Mouse (Mus musculus): Measurements from ENCODE around the gene Suclg2. TPM values are rescaled to one million over a fixed set of nuclear protein-coding genes. Genes with fewer than 3 reads are reported as not detected.

Gene Suclg2
- total RNA-seq (2021): 100 to 1,000 TPM; 157 to 158 TPM

DNA sequence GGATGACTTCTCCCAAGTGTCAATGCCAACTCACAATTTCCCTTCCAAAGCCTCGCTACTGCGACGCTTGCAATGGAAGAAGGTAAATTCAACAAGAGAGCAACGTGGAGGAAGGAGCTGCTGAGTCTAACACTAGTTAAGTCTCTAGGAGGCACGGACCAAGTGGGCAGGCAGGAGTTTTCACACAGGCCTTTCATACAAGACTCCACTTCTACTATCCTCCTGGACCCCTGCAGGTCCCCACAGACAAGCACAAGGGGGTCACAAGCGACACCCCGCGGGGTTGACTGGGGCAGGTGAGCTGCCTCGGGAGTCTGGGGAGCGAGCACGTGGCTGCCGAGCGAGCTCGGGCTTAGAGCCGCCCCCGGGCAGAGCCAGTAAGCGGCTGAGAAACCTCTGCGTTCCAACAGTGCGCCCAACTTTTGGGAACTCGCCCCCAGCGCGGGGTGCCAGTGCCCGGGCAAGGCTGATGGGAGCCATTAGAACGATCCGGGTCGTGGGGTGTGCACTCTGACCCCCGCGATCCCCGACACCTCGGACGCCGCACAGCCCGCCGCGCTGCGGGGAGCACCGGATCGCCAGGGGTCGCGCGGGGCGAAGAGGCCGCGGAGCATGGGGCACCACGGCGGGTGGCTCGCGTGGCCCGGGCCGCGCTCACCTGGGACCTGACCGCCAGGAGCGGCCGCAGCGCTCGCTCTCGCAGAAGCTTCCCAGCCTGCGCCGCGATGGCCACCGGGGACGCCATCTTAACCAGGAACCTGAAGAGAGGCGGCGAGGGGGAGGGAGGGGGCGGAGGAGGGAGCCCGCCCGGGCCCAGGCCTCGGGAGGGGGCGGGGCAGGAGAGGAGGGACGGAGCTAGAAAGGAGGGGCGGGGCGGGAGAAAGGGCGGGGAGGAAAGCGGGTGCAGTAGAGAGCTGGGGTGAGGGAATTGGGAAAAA, at the start of gene Suclg2:
TSS of gene Suclg2 (minus strand) at position 770 of the 938 bp plus-strand sequence.
- intact Hi-C loops (cut with DNase I): loop anchor here (5.0 to 10.0 kb wide), 2 partner anchors 96 to 593 kb away; no protein-coding TSS in a partner anchor
- DNase-seq: peak; percentile 81 to 82

DNA sequence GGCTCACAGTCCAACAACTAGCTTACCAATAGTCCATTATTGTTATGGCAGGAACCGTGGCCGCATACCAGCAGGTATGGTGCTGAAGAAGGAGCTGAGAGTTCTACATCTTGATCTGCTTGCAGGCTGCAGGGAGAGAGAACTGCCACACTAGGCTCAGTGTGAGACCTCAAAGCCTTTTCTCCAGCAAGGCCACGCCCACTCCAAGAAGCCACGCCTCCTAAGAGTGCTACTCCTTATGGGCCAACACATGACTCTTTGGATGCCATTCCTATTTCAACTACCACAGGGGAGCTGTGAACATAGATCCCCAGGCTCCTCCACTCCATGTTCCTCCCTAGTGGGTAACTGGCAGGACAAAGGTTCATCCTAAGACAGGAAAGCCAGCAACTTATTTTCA, 48.0 kb upstream of the Suclg2 start:
- no peak for DNase-seq
- intact Hi-C loops (cut with DNase I): no loop called here

- no peak for DNase-seq
- intact Hi-C loops (cut with DNase I): no loop called here
Measured at GRCm38 (mm10) chr6:95759558-95760172, 41.1 kb upstream of the Suclg2 start.

GRCm38 (mm10) chr6:95742378-95742777, 23.8 kb upstream of the Suclg2 start:
- intact Hi-C loops (cut with DNase I): no loop called here
- DNase-seq: peak; percentile 18 to 47

- DNase-seq: no peak
Measured at GRCm38 (mm10) chr6:95731570-95732367, 13.2 kb upstream of the Suclg2 start.

GRCm38 (mm10) chr6:95729399-95729798, 10.8 kb upstream of the Suclg2 start:
- intact Hi-C loops (cut with DNase I): no loop called here
- no peak for DNase-seq

More at GRCm38 (mm10) chr6:95731570-95732367, 13.2 kb upstream of the Suclg2 start:
- intact Hi-C loops (cut with DNase I): no loop called here

DNA sequence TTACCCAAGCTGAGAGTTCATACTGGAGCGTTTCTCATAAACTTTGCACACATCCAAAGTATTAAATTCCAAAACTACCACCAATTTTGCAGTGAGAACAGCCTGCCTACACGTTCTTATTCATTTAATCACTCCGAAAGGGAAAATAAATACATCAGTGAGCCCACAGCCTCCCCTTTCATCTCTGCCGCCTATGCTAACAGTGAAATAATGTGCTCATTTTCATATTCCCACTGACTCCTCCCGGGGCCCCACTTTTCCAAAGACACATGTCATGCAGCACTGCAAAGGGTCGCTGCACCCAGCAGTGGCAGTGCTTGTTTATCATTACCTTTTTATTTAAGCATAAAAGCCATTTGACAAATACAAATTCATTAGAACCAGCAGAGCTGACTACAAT, 6.7 kb upstream of the Suclg2 start:
- intact Hi-C loops (cut with DNase I): no loop called here
- no peak for DNase-seq

DNA sequence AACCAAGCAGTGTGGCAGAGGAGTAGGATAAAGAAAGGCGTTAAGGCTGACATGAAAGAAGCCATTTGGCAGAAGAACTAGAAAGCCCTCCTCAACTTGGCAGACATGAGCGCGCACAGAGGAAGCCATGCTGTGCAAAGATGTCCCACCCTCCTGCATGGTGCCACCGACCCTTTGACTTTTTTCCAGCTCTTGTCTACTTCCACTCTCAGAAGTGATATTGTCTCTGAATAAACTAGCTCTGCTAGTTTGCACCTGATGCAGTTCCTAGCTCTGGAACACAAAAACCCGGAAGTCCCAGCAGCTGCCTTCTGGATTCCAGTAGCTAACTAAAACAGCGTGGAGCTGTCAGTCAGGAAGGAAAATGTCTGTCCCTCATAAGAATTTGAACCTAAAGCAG, 4.8 kb upstream of the Suclg2 start:
- intact Hi-C loops (cut with DNase I): no loop called here
- DNase-seq: no peak

- intact Hi-C loops (cut with DNase I): loop anchor here (5.0 to 10.0 kb wide), 2 partner anchors 97 to 595 kb away; no protein-coding TSS in a partner anchor
- no peak for DNase-seq
Measured at GRCm38 (mm10) chr6:95719791-95720190, 1.2 kb upstream of the Suclg2 start.

DNA sequence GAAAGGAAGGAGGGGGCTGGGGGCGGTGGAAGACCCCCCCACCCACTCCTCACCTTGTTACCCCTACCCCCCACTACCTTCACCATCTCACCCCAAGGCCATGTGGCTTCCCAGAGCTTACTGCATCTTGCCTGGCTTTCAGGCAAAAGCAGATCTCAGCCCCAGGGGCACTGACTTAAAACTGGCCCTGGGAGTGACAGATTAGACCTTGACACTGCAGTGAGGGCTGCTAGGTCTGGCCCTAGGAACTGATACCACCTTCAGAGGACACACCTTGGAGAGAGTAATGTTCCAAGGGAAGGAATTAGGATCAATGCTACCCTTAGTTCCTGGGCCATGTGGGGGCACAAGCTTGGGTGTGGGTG, 351 bp upstream of the Suclg2 start:
- intact Hi-C loops (cut with DNase I): loop anchor here (5.0 to 10.0 kb wide), 2 partner anchors 97 to 594 kb away; no protein-coding TSS in a partner anchor
- peak in 1 of 2 experiments; percentile 8 for DNase-seq

DNA sequence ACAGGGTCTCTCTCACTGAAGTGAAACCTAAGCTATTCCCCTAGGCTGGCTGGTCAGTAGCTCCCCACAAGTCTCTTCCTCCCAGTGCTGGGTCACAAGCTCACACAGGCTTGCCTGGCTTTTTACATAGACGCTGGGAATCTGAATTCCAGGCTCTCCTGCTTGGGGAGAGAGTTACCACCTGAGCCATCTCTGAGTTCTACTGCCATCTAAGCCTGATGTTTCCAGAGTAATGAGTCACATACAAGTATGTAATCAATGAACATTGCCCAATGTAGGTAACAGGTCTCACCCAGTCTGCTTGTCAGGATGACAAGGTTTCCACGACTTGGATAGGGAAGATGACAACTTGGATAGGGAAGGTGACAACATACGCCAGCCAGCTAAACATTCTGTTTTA, 1.5 kb downstream of the Suclg2 start:
- no peak for DNase-seq
- intact Hi-C loops (cut with DNase I): loop anchor here (5.0 to 10.0 kb wide), 2 partner anchors 95 to 592 kb away; no protein-coding TSS in a partner anchor

- intact Hi-C loops (cut with DNase I): loop anchor here (5.0 to 10.0 kb wide), 2 partner anchors 94 to 592 kb away; no protein-coding TSS in a partner anchor
- no peak for DNase-seq
Measured at GRCm38 (mm10) chr6:95716476-95716875, 2.1 kb downstream of the Suclg2 start.

DNA sequence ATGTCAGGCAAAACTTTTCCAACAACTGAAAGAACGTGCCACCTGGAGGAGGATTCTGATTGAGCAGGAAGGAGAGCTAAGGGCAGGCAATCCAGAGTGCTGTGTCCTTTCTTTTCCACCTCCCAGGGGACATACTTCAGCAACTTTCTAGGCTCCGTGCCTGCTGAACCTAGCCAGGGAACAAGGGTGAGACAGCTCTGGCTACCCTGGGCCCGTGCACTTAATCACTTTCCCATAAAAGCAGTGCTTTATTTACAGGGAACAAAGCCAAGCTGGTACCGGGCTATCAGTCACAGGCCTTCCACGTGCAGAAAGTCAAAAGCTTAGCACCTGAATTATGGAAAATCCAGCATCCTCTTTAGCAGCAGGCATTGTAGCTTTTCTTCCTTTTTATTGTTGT, 5.4 kb downstream of the Suclg2 start:
- intact Hi-C loops (cut with DNase I): loop anchor here (10.0 kb wide), 1 partner anchor 588 kb away; no protein-coding TSS in a partner anchor
- peak; percentile 33 to 42 for DNase-seq

- intact Hi-C loops (cut with DNase I): loop anchor here (10.0 kb wide), 1 partner anchor 587 kb away; no protein-coding TSS in a partner anchor
Measured at GRCm38 (mm10) chr6:95712081-95712480, 6.5 kb downstream of the Suclg2 start.

GRCm38 (mm10) chr6:95711671-95712070, 6.9 kb downstream of the Suclg2 start:
- intact Hi-C loops (cut with DNase I): loop anchor here (10.0 kb wide), 1 partner anchor 587 kb away; no protein-coding TSS in a partner anchor

More at GRCm38 (mm10) chr6:95712081-95712480, 6.5 kb downstream of the Suclg2 start:
- DNase-seq: no peak

GRCm38 (mm10) chr6:95710886-95711285, 7.7 kb downstream of the Suclg2 start:
- intact Hi-C loops (cut with DNase I): loop anchor here (10.0 kb wide), 1 partner anchor 586 kb away; no protein-coding TSS in a partner anchor
- DNase-seq: no peak

More at GRCm38 (mm10) chr6:95711671-95712070, 6.9 kb downstream of the Suclg2 start:
- no peak for DNase-seq

DNA sequence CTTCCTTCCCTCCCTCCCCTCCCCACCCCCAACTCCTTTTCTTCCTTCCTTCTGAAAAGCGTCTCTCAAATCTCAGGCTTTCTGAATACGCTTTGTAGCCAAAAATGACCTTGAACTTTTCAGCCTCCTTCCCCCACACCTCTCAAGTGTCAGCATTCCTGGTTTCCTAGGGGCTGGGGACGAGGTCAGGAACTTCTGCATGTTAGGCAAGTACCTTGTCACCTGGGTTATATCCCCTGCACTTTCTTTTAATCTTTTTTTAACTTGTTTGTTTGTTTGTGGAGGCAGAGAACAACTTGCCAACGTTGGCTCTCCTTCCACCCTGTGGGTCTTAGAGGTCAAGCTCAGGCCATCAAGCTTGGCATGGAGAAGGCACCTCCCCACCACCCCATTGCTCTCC, 9.1 kb downstream of the Suclg2 start:
- intact Hi-C loops (cut with DNase I): no loop called here

GRCm38 (mm10) chr6:95709106-95709505, 9.5 kb downstream of the Suclg2 start:
- intact Hi-C loops (cut with DNase I): no loop called here

More for the DNA sequence above, 9.1 kb downstream of the Suclg2 start:
- no peak for DNase-seq

GRCm38 (mm10) chr6:95704626-95705025, 14.0 kb downstream of the Suclg2 start:
- intact Hi-C loops (cut with DNase I): no loop called here
- DNase-seq: no peak

More at GRCm38 (mm10) chr6:95709106-95709505, 9.5 kb downstream of the Suclg2 start:
- no peak for DNase-seq

DNA sequence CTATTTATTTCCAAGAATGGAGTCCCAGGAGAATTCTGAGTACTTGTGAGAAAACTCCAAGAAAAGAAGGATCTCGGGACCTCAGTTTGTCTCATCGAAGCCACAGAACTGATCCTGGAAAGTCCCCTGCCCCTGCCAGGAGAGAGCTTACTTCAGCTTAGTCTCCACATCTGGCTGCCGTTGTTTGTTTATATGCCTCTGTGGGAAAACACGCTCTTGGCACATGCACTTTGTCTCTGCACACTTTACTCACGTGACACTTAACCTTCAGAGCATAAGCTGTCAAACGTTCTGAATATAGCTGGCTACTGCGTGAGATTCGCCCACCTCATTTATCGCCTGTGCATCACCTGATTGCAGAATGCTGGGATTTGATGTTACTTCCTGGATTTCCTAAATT, 16.4 kb downstream of the Suclg2 start:
- intact Hi-C loops (cut with DNase I): no loop called here
- no peak for DNase-seq
